Mouse (Mus musculus): ENCODE measurements around the gene Stox2. TPM values are rescaled to one million over a fixed set of nuclear protein-coding genes. Genes with fewer than 3 reads are reported as not detected.

Stox2 gene
- total and polyA plus RNA-seq, 2 experiments from 2014 or later: 42.8 to 125 TPM

- no peaks in the 10 kb centered on the region for H3K4me1 ChIP-seq (ENCODE audit: insufficient read depth, low read length)
These were observed 139.8 kb downstream of the Stox2 start for GRCm38 (mm10) chr8:47306372-47306771.

DNA sequence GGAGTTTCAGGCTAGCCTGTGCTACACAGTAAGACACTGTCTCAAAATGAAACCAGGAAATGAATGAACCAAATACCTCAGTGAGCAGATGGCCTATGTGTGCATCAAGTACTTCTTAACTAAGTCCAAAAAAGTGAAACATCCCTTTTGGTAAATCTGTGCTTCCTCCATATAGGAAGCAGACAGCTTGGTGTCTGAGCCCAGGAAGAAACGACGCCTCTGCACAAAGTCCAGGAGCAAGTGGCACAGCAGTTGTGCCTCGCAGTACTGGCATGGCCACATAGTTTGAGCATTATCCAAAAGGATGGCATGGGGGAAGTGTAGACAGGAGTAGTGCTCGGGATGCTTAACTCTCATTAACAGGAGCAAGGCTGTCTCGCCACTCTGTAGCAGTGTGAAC is 140.3 kb downstream of the Stox2 start:
- H3K4me2 ChIP-seq (ENCODE audit: low read depth, low read length, poor library complexity, severe bottlenecking): no peak overlapping the region
- no peaks in the 10 kb centered on the region for H3K9me3 ChIP-seq (ENCODE audit: low read length)
- no peak overlapping the region for H3K9ac ChIP-seq (replicated peaks; ENCODE audit: low read length, poor library complexity, severe bottlenecking)
- no peak for TF ChIP-seq CTCF (IDR thresholded peaks at IDR 0.05)
- WGBS: 88% methylated on average over 5 of the region's 5 CpGs
- H3K36me3 ChIP-seq (ENCODE audit: insufficient read depth, low read length): no peaks in the 10 kb centered on the region
- no peaks in the 10 kb centered on the region for H3K4me1 ChIP-seq (ENCODE audit: insufficient read depth, low read length)
- no peaks in the 10 kb centered on the region for H3K27me3 ChIP-seq (ENCODE audit: insufficient read depth, low read length)
- H3K4me3 ChIP-seq (ENCODE audit: low read depth, low read length): no peak overlapping the region
- H3K27ac ChIP-seq (ENCODE audit: low read depth, low read length): no peak overlapping the region
- DNase-seq (ENCODE audit: low spot score) (no peak), ATAC-seq (ENCODE audit: low FRiP score) (no peak)

More at GRCm38 (mm10) chr8:47306372-47306771, 139.8 kb downstream of the Stox2 start:
- 84% methylated on average over 5 of the region's 5 CpGs for whole genome bisulfite sequencing
- DNase-seq (ENCODE audit: low spot score): no peak
- TF ChIP-seq CTCF (IDR thresholded peaks at IDR 0.05): no peak
- no peaks in the 10 kb centered on the region for H3K36me3 ChIP-seq (ENCODE audit: insufficient read depth, low read length)
- H3K27me3 ChIP-seq (ENCODE audit: insufficient read depth, low read length): no peaks in the 10 kb centered on the region
- H3K4me2 ChIP-seq (ENCODE audit: low read depth, low read length, poor library complexity, severe bottlenecking): no peak overlapping the region
- H3K4me3 ChIP-seq (ENCODE audit: low read depth, low read length): no peak overlapping the region
- H3K27ac ChIP-seq (ENCODE audit: low read depth, low read length): no peak overlapping the region
- H3K9ac ChIP-seq (replicated peaks; ENCODE audit: low read length, poor library complexity, severe bottlenecking): no peak overlapping the region
- no peak for ATAC-seq (ENCODE audit: low FRiP score)
- H3K9me3 ChIP-seq (ENCODE audit: low read length): no peaks in the 10 kb centered on the region

DNA sequence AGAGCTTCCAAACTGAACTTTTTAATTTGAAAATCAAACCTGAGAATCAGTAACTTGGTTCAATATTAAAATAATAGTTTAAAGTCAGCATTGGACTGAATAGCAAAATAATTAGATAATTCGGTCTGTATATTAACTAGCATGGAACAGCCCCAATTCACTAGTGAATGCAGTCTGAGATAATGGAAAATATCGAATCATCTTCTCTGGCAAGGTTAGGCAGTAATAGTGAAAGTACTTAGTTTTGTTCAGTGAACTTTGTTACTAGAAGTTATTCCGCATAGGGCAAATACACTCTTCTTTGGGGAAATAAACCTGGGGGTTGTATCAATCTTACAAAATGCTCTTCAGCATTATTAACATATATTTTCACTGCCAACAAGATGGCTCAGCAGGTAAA is 147.7 kb downstream of the Stox2 start:
- Histone ChIP-seq H3K9me3 (ENCODE audit: low read length) (no peaks in the 10 kb centered on the region), H3K4me3 (ENCODE audit: low read depth, low read length) (no peak overlapping the region), H3K4me2 (ENCODE audit: low read depth, low read length, poor library complexity, severe bottlenecking) (no peak overlapping the region), H3K4me1 (ENCODE audit: insufficient read depth, low read length) (no peaks in the 10 kb centered on the region), H3K36me3 (ENCODE audit: insufficient read depth, low read length) (no peaks in the 10 kb centered on the region), H3K27me3 (ENCODE audit: insufficient read depth, low read length) (no peaks in the 10 kb centered on the region), H3K27ac (ENCODE audit: low read depth, low read length) (no peak overlapping the region), H3K9ac (replicated peaks; ENCODE audit: low read length, poor library complexity, severe bottlenecking) (no peak overlapping the region)
- ATAC-seq (ENCODE audit: low FRiP score) (no peak), DNase-seq (ENCODE audit: low spot score) (no peak)
- WGBS: 97% methylated on average over 3 of the region's 3 CpGs
- no peak for TF ChIP-seq CTCF (IDR thresholded peaks at IDR 0.05)

- H3K4me2 ChIP-seq (ENCODE audit: low read depth, low read length, poor library complexity, severe bottlenecking): peak overlapping the region; percentile 92
- TF ChIP-seq CTCF (IDR thresholded peaks at IDR 0.05): no peak
- peaks cover 7% of the 10 kb centered on the region; the same call in 1 of the 2 replicates for H3K4me1 ChIP-seq (ENCODE audit: insufficient read depth, low read length)
- H3K27me3 ChIP-seq (ENCODE audit: insufficient read depth, low read length): no peaks in the 10 kb centered on the region
- peak overlapping the region; percentile 77 for H3K4me3 ChIP-seq (ENCODE audit: low read depth, low read length)
- H3K36me3 ChIP-seq (ENCODE audit: insufficient read depth, low read length): no peaks in the 10 kb centered on the region
- peak overlapping the region; percentile 95 for H3K9ac ChIP-seq (replicated peaks; ENCODE audit: low read length, poor library complexity, severe bottlenecking)
- 8% methylated on average over 6 of the region's 6 CpGs for WGBS
- DNase-seq (ENCODE audit: low spot score) (peak; percentile 79), ATAC-seq (ENCODE audit: low FRiP score) (peak; percentile 53)
- H3K9me3 ChIP-seq (ENCODE audit: low read length): no peaks in the 10 kb centered on the region
- H3K27ac ChIP-seq (ENCODE audit: low read depth, low read length): peak overlapping the region; percentile 99
These were observed 156.5 kb downstream of the Stox2 start for GRCm38 (mm10) chr8:47289641-47290040.

DNA sequence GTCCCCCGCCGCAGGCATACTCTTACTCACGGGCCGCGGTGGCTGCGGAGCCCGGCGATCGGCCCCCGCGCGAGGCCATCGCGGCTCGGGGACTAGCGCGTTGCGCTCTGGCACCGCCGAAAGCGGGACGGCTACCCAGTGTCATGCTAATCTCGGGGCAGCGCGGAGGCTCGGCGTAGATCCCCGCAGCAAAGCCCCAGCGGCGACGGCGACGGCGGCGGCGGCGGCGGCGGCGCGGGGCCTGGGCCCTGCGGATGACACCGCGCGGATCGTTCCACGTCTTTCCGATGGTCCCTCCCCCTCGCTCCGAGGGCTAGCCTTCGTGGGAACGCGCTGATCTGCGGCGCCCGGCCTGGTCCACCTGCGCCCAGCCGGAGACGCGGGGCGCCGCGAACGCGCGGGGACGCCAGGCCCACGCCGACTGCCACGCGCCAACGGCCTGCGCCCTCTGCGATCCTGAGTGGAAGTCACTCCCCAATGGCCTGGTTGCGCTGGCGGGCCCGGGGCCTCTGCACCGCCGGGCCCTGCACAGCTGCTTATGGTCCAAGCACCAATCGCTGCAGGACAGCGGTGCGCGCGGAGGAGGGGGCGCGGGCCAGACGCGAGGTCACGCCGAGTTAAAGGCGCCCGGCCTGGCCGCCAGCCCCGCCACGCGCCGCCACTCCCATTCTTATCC is 157.2 kb downstream of the Stox2 start:
- WGBS: under 1% methylated on average over 88 of the region's 97 CpGs
- Histone ChIP-seq H3K4me1 (ENCODE audit: insufficient read depth, low read length) (peaks cover 11% of the 10 kb centered on the region; the same call in 1 of the 2 replicates), H3K9me3 (ENCODE audit: low read length) (no peaks in the 10 kb centered on the region), H3K27me3 (ENCODE audit: insufficient read depth, low read length) (no peaks in the 10 kb centered on the region), H3K4me3 (ENCODE audit: low read depth, low read length) (peak overlapping the region; percentile 77), H3K27ac (ENCODE audit: low read depth, low read length) (peak overlapping the region; percentile 99), H3K9ac (replicated peaks; ENCODE audit: low read length, poor library complexity, severe bottlenecking) (peak overlapping the region; percentile 95), H3K4me2 (ENCODE audit: low read depth, low read length, poor library complexity, severe bottlenecking) (peak overlapping the region; percentile 92), H3K36me3 (ENCODE audit: insufficient read depth, low read length) (no peaks in the 10 kb centered on the region)
- DNase-seq (ENCODE audit: low spot score): peak; percentile 85
- peak; percentile 85 for ATAC-seq (ENCODE audit: low FRiP score)
- TF ChIP-seq CTCF (IDR thresholded peaks at IDR 0.05): no peak

- no peaks in the 10 kb centered on the region for H3K36me3 ChIP-seq (ENCODE audit: insufficient read depth, low read length)
- DNase-seq (ENCODE audit: low spot score) (peak; percentile 75), ATAC-seq (ENCODE audit: low FRiP score) (peak; percentile 64)
- peak overlapping the region; percentile 77 for H3K4me3 ChIP-seq (ENCODE audit: low read depth, low read length)
- peak; percentile 14; the same call in 1 of the 2 replicates for TF ChIP-seq CTCF (IDR thresholded peaks at IDR 0.05)
- peak overlapping the region; percentile 95 for H3K9ac ChIP-seq (replicated peaks; ENCODE audit: low read length, poor library complexity, severe bottlenecking)
- H3K4me1 ChIP-seq (ENCODE audit: insufficient read depth, low read length): peaks cover 18% of the 10 kb centered on the region; the same call in 1 of the 2 replicates
- no peaks in the 10 kb centered on the region for H3K27me3 ChIP-seq (ENCODE audit: insufficient read depth, low read length)
- H3K27ac ChIP-seq (ENCODE audit: low read depth, low read length): peak overlapping the region; percentile 99
- peak overlapping the region; percentile 92 for H3K4me2 ChIP-seq (ENCODE audit: low read depth, low read length, poor library complexity, severe bottlenecking)
- under 1% methylated on average over 66 of the region's 78 CpGs for WGBS
- no peaks in the 10 kb centered on the region for H3K9me3 ChIP-seq (ENCODE audit: low read length)
These were observed 157.9 kb downstream of the Stox2 start for GRCm38 (mm10) chr8:47288131-47288865.
